Mouse (Mus musculus): Measurements from ENCODE around the gene Surf2.

- no peak for TF ChIP-seq CTCF (IDR thresholded peaks at IDR 0.05; ENCODE audit: borderline replicate concordance, control insufficient read depth, extremely low read depth, insufficient read depth, low read length, poor library complexity)
- TF ChIP-seq POLR2A (IDR thresholded peaks at IDR 0.05; ENCODE audit: control insufficient read depth, extremely low read depth, insufficient read depth, low read length, poor library complexity) = no peak
These were observed 45.5 kb upstream of the Surf2 start for GRCm38 (mm10) chr2:26870666-26871065.
